Mouse (Mus musculus): ENCODE data around the gene Sdha. TPM values are rescaled to one million over a fixed set of nuclear protein-coding genes. Genes with fewer than 3 reads are reported as not detected.

The Sdha gene
- polyA plus RNA-seq, 1 experiment from 2014 or later = 405 TPM

DNA sequence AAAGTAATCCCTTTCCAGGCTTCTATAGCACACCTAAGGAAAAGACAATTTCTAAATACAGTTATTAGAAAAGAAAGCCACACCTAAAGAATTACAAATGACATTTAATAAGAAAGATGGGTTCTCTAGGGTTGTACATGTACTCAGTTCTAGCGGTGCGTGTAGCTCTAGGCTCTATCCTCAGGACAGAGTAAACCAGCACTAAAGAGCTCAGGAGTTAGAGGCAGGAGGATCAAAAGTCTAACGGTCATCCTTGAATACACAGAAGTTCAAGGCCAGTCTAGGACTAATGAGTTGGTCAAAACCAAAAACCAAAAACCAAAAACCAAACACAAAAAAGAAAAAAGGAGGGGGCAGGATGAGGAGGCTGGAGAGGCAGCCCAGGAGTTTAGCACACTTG lies 35.5 kb downstream of the Sdha start:
- no peak overlapping the region for H3K27ac ChIP-seq (ENCODE audit: low read length)
- no peak overlapping the region for H3K4me2 ChIP-seq (ENCODE audit: low read depth, low read length)
- 95% methylated on average over 3 of the region's 3 CpGs for WGBS
- H3K9me3 ChIP-seq (ENCODE audit: control insufficient read depth, low read length) = no peaks in the 10 kb centered on the region
- H3K36me3 ChIP-seq (ENCODE audit: control insufficient read depth, insufficient read depth, low read length) = peaks cover 3% of the 10 kb centered on the region; the same call in 1 of the 2 replicates
- no peak overlapping the region for H3K9ac ChIP-seq (ENCODE audit: low read depth, low read length)
- H3K4me1 ChIP-seq (ENCODE audit: control insufficient read depth, insufficient read depth, low read length) = peaks cover 9% of the 10 kb centered on the region
- H3K4me3 ChIP-seq (ENCODE audit: low read length) = no peak overlapping the region
- no peak for ATAC-seq
- H3K27me3 ChIP-seq (replicated peaks; ENCODE audit: control insufficient read depth, insufficient read depth, low read length) = no peaks in the 10 kb centered on the region

DNA sequence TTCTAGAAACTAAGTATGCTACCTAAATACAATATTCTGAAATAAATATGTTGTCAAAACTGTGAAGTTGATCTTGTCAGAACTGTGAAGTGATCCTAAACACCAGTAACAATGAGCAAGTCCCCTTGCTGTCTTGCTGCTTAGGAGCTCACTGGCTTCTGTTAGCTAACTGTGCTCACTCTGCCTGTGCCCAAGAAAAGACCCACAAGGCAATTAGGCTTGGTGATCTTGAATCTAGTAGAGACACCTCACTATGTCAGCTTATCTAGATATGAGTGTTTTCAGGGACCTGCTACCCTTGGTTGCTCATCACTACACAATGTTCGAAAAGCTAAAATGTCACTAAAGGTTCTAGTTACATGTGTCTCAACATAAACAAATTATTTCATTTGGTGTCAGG lies 44.3 kb downstream of the Sdha start:
- Histone ChIP-seq H3K4me2 (ENCODE audit: low read depth, low read length) (no peak overlapping the region), H3K4me1 (ENCODE audit: control insufficient read depth, insufficient read depth, low read length) (no peaks in the 10 kb centered on the region), H3K9me3 (ENCODE audit: control insufficient read depth, low read length) (no peaks in the 10 kb centered on the region), H3K27me3 (replicated peaks; ENCODE audit: control insufficient read depth, insufficient read depth, low read length) (no peaks in the 10 kb centered on the region), H3K27ac (ENCODE audit: low read length) (no peak overlapping the region), H3K4me3 (ENCODE audit: low read length) (no peak overlapping the region), H3K36me3 (ENCODE audit: control insufficient read depth, insufficient read depth, low read length) (peaks cover 4% of the 10 kb centered on the region), H3K9ac (ENCODE audit: low read depth, low read length) (no peak overlapping the region)
- WGBS = 98% methylated on average over 1 of the region's 1 CpGs
- no peak for ATAC-seq

DNA sequence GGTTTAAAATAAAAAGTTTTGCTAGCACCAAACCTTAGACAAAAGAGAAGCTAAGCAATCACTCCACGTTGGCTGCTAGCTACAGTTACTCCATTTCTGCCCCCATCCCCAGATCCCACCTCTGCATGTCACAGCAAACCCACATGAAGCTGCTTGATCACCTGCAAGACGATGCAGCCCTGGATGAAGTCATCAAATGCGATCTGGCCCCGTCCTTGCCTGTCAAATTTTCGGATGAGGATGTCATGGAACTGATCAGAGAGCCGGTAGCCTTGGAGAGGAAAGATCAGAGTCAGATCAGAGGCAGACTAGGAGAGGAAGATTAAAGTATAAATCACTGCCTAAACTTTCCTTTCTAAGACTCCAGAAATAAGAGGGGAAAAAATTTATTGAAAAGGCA lies 44.7 kb downstream of the Sdha start:
- Histone ChIP-seq H3K9ac (ENCODE audit: low read depth, low read length) (no peak overlapping the region), H3K27me3 (replicated peaks; ENCODE audit: control insufficient read depth, insufficient read depth, low read length) (no peaks in the 10 kb centered on the region), H3K4me2 (ENCODE audit: low read depth, low read length) (no peak overlapping the region), H3K4me3 (ENCODE audit: low read length) (no peak overlapping the region), H3K9me3 (ENCODE audit: control insufficient read depth, low read length) (no peaks in the 10 kb centered on the region), H3K27ac (ENCODE audit: low read length) (no peak overlapping the region), H3K36me3 (ENCODE audit: control insufficient read depth, insufficient read depth, low read length) (peaks cover 3% of the 10 kb centered on the region; the same call in 1 of the 2 replicates), H3K4me1 (ENCODE audit: control insufficient read depth, insufficient read depth, low read length) (no peaks in the 10 kb centered on the region)
- WGBS = 94% methylated on average over 6 of the region's 6 CpGs
- ATAC-seq = no peak

DNA sequence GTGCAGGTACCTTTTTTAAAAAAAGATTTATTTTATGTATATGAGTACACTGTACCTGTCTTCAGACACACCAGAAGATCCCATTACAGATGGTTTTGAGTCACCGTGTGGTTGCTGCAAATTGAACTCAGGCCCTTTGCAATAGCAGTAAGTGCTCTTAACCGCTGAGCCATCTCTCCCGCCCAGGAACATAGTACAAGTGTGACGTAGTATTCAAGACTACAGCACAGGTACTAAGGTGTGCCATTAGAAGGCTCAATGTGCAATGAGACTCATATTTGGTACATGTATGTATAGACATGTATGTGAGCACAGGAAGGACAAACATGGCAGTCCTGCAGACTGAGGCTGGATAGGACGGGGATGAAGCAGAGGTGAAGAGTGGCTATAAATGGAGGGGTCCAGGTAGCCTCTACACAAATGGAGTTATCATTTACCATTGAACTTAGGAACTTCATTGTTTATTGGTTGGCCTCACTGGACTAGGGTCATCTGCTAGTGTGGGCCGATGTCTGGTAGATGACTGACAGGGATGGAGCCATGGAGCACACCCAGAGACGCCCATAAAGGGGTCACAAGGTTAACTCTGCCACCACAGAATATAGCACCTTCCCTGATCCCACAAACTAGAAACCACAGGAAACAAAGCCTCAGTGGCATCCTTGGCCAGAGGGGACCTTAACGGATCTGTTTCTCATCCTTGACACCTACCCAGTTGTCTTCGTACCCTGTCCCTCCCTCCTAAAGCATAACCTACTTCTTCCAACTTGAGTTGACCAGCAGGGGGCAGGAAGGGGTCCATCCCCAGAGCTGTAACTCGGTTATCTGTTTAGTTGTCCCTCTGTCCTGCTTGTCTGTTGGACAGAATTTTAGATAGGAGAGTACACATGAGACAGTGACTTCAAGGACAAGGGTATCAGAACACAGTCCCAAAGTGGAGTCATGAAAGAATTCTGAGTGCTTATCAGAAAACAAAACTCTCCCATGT lies 47.7 kb downstream of the Sdha start:
- WGBS = 81% methylated on average over 10 of the region's 10 CpGs
- Histone ChIP-seq H3K4me1 (ENCODE audit: control insufficient read depth, insufficient read depth, low read length) (no peaks in the 10 kb centered on the region), H3K36me3 (ENCODE audit: control insufficient read depth, insufficient read depth, low read length) (peaks cover 3% of the 10 kb centered on the region; the same call in 1 of the 2 replicates), H3K9me3 (ENCODE audit: control insufficient read depth, low read length) (no peaks in the 10 kb centered on the region), H3K27me3 (replicated peaks; ENCODE audit: control insufficient read depth, insufficient read depth, low read length) (no peaks in the 10 kb centered on the region), H3K9ac (ENCODE audit: low read depth, low read length) (no peak overlapping the region), H3K4me3 (ENCODE audit: low read length) (no peak overlapping the region), H3K27ac (ENCODE audit: low read length) (no peak overlapping the region), H3K4me2 (ENCODE audit: low read depth, low read length) (no peak overlapping the region)
- peak; percentile 63 for ATAC-seq

DNA sequence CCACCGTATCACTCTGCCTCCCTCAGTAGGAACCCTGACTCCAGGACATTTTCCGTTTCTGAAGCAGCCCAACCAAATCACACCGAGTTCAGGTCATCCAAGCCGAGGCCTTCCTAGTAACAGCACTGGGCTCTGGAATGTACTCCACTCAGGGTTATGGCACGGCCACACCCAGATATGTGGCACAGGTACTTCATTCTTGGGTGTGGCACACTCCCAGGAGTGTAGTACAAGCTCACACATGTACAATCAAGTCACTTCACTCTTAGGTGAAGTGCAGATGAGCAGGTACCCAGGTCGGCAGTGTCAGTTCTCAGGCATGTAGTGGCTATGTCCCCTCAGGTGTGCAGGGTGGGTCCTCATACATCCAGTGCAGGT lies 48.5 kb downstream of the Sdha start:
- H3K9me3 ChIP-seq (ENCODE audit: control insufficient read depth, low read length) = no peaks in the 10 kb centered on the region
- no peak overlapping the region for H3K27ac ChIP-seq (ENCODE audit: low read length)
- H3K9ac ChIP-seq (ENCODE audit: low read depth, low read length) = no peak overlapping the region
- peaks cover 3% of the 10 kb centered on the region; the same call in 1 of the 2 replicates for H3K36me3 ChIP-seq (ENCODE audit: control insufficient read depth, insufficient read depth, low read length)
- H3K4me1 ChIP-seq (ENCODE audit: control insufficient read depth, insufficient read depth, low read length) = no peaks in the 10 kb centered on the region
- H3K4me3 ChIP-seq (ENCODE audit: low read length) = no peak overlapping the region
- peak; percentile 92 for ATAC-seq
- H3K4me2 ChIP-seq (ENCODE audit: low read depth, low read length) = no peak overlapping the region
- 58% methylated on average over 6 of the region's 6 CpGs for WGBS
- no peaks in the 10 kb centered on the region for H3K27me3 ChIP-seq (replicated peaks; ENCODE audit: control insufficient read depth, insufficient read depth, low read length)

DNA sequence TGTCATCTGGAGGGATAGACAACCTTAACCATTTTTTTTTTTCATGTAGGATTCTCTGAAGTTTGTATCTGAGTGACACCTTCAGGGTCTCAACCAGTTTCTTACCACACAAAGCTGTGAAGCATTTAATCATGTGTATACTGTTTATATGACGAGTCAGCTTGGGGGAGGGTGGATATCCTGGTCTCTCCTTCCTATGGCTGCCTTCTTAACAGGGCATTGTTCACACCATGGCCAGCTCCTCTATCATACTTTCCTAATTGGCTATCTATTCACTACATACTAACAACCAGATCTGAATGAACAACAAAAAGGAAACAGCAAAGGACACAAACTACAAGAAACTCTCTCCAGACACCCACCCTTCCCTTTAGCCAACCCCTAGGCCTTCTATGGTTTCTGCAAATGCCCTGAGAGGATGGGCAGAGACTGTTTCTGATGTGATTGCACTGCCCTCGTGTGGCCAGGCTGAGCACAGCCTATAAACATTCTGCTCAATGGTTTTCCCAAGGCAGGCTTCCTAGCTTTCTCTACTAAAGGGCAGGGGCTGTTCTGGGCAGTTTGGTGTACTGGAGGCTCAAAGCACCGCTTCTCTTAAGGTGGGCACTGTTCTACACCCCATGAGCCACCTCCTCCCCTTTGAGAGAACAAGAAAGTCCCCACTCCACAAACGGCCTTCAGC lies 49.0 kb downstream of the Sdha start:
- Histone ChIP-seq H3K9ac (ENCODE audit: low read depth, low read length) (no peak overlapping the region), H3K4me3 (ENCODE audit: low read length) (no peak overlapping the region), H3K36me3 (ENCODE audit: control insufficient read depth, insufficient read depth, low read length) (peaks cover 3% of the 10 kb centered on the region; the same call in 1 of the 2 replicates), H3K27me3 (replicated peaks; ENCODE audit: control insufficient read depth, insufficient read depth, low read length) (no peaks in the 10 kb centered on the region), H3K9me3 (ENCODE audit: control insufficient read depth, low read length) (no peaks in the 10 kb centered on the region), H3K27ac (ENCODE audit: low read length) (no peak overlapping the region), H3K4me1 (ENCODE audit: control insufficient read depth, insufficient read depth, low read length) (no peaks in the 10 kb centered on the region), H3K4me2 (ENCODE audit: low read depth, low read length) (no peak overlapping the region)
- WGBS = 38% methylated on average over 4 of the region's 4 CpGs
- ATAC-seq = peak; percentile 77

DNA sequence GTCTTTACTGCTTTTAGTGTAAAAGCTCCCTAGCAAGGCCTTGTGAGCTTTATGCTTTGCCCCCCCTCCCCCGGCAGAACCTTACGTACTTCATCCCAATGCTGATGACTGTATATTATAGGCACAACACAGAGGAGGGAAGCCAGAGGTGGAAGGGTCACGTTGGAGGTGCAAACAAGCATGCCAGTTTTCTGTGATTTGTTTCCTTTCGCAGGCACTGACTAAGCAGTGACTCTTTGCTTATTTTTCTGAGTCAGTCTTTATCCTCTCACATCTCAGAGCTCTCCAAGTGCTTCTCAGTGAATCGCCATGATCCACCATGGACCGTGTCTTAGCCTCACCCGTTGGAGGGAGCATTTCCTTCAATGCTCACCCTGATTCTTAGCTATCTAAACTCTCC lies 53.7 kb downstream of the Sdha start:
- no peak for ATAC-seq
- H3K4me3 ChIP-seq (ENCODE audit: low read length) = no peak overlapping the region
- H3K36me3 ChIP-seq (ENCODE audit: control insufficient read depth, insufficient read depth, low read length) = no peaks in the 10 kb centered on the region
- no peak overlapping the region for H3K4me2 ChIP-seq (ENCODE audit: low read depth, low read length)
- no peaks in the 10 kb centered on the region for H3K9me3 ChIP-seq (ENCODE audit: control insufficient read depth, low read length)
- H3K27me3 ChIP-seq (replicated peaks; ENCODE audit: control insufficient read depth, insufficient read depth, low read length) = peaks cover 6% of the 10 kb centered on the region; the same call in 1 of the 2 replicates
- H3K4me1 ChIP-seq (ENCODE audit: control insufficient read depth, insufficient read depth, low read length) = peaks cover 5% of the 10 kb centered on the region; the same call in 1 of the 2 replicates
- H3K27ac ChIP-seq (ENCODE audit: low read length) = no peak overlapping the region
- no peak overlapping the region for H3K9ac ChIP-seq (ENCODE audit: low read depth, low read length)
- 73% methylated on average over 7 of the region's 7 CpGs for WGBS

DNA sequence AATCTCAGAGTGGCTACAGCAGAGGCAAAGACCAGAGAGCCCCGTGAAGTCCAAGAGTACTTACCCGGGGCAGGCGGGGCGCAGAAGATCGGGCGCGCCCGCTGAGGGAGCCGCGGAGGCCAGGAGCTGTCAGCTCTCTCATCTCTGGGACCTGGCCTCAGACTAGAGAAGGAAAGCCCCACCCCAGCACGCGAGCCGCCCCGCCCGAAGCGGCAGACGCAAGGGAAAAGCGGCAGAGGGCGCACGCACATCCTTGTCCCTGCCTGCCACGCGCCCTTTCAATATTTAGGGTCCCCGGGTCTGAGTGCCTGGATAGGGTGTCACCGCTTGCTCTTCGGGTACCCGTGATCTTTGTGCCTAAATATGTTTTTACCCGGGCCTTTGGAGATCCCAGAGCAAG lies 57.9 kb downstream of the Sdha start, which contains the start of gene Ahrr:
Gene Ahrr (minus strand): TSS at position 165 of the 400 bp plus-strand sequence.
- H3K4me1 ChIP-seq (ENCODE audit: control insufficient read depth, insufficient read depth, low read length) = peaks cover 5% of the 10 kb centered on the region; the same call in 1 of the 2 replicates
- no peak within 1 kb of the TSS for H3K27ac ChIP-seq (ENCODE audit: low read length)
- peak within 1 kb of the TSS; percentile 27 for H3K4me3 ChIP-seq (ENCODE audit: low read length)
- H3K9me3 ChIP-seq (ENCODE audit: control insufficient read depth, low read length) = no peaks in the 10 kb centered on the region
- peak; percentile 87 for ATAC-seq
- H3K27me3 ChIP-seq (replicated peaks; ENCODE audit: control insufficient read depth, insufficient read depth, low read length) = peaks cover 6% of the 10 kb centered on the region; the same call in 1 of the 2 replicates
- H3K36me3 ChIP-seq (ENCODE audit: control insufficient read depth, insufficient read depth, low read length) = no peaks in the 10 kb centered on the region
- peak within 1 kb of the TSS; percentile 51 for H3K4me2 ChIP-seq (ENCODE audit: low read depth, low read length)
- H3K9ac ChIP-seq (ENCODE audit: low read depth, low read length) = peak within 1 kb of the TSS; percentile 44; the same call in 1 of the 2 replicates
- whole genome bisulfite sequencing = under 1% methylated on average over 26 of the region's 27 CpGs

DNA sequence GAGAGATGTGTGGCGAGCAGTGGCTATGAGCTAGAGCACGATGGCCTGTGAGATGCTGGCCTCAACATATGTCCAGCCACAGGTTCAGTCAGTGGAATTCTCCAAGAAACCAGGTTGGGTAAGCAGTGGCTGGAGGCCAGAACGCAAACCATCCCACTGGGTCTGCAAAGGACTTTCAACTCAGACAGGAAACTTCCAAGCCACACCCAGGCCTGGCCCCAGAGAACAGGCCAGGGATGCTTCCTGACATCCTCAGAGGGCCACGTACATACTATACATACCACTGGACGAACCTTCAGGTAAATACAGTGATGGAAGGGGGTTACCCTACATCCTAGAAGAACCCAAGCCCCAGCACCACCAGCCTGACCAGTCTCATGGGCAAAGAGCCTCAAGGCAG lies 60.4 kb downstream of the Sdha start:
- peaks cover 6% of the 10 kb centered on the region; the same call in 1 of the 2 replicates for H3K27me3 ChIP-seq (replicated peaks; ENCODE audit: control insufficient read depth, insufficient read depth, low read length)
- ATAC-seq = no peak
- no peak overlapping the region for H3K4me2 ChIP-seq (ENCODE audit: low read depth, low read length)
- H3K4me1 ChIP-seq (ENCODE audit: control insufficient read depth, insufficient read depth, low read length) = peaks cover 5% of the 10 kb centered on the region; the same call in 1 of the 2 replicates
- H3K9ac ChIP-seq (ENCODE audit: low read depth, low read length) = no peak overlapping the region
- no peaks in the 10 kb centered on the region for H3K36me3 ChIP-seq (ENCODE audit: control insufficient read depth, insufficient read depth, low read length)
- H3K9me3 ChIP-seq (ENCODE audit: control insufficient read depth, low read length) = no peaks in the 10 kb centered on the region
- H3K27ac ChIP-seq (ENCODE audit: low read length) = no peak overlapping the region
- no peak overlapping the region for H3K4me3 ChIP-seq (ENCODE audit: low read length)
- WGBS = 87% methylated on average over 5 of the region's 5 CpGs
